Mouse (Mus musculus): ENCODE data around the gene Olfr937.

Olfr937 gene

DNA sequence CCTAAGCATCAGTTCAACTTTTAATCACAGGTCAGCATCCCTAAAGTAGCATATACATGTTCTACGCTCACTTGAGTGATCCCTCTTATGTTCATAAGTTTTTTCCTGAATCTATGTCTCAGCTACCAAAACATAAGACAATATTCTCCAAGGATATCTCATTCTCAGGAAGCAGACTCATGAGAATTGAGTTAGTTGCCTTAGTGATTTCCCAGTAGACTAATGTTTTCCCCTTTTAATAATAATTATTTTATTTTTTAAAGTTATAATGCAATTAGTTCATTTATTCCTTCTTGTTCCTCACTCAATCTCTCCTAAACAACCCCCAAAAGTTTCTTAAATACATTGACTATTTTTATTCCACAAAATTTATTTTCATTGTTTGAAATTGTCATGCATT is at the start of gene Olfr937:
TSS of gene Olfr937 (minus strand) at position 101 of the 400 bp plus-strand sequence.
- no peak for DNase-seq (ENCODE audit: low read depth, low spot score)

DNA sequence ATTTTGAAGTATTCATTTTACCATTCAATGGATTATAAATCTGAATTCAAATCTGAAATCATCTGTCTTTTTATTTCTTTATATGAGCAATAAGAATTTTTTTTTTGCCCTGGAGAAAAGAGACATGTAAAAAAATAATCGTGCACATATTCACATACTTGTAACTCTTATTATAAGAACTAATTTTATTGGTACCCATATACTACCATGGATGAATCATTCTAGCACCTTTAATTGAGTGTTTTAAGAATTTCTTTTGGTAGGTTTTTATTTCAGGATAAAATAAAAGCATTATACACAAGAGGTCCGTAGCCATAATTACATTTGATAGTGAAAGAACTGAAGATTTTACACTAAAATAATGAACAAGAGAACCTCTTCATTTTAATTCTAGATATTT is 14.0 kb upstream of the Olfr937 start, which contains the start of gene Olfr938:
TSS of gene Olfr938 (minus strand) at position 101 of the 400 bp plus-strand sequence.
- DNase-seq (ENCODE audit: low read depth, low spot score) = no peak

- DNase-seq (ENCODE audit: low read depth, low spot score) = no peak
Observed at GRCm38 (mm10) chr9:39023277-39023676, 41.5 kb downstream of the Olfr937 start, which contains the start of gene Olfr146. Gene Olfr146 (minus strand): TSS chr9:39023377.
